Mouse (Mus musculus): ENCODE data around the gene Sbno2.

DNA sequence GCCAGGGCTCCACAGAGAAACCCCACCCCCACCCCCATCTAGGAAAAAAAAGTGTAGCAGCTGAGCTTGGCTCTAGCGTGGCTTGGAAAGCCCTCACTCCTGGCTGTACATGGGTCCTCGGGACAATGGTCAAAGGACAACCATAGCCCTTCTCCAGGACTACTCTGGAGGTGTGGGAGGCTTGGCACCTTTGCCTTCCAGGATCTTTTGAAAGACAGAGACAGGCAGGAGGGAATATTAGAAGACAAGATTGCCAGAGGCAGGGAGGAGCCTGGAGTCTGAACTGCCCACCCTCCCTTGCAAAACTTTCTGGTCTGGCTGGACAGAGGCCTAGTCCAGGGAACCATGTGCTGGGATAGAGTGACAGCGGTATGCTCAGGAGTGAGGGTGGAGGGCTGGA, 10.7 kb downstream of the Sbno2 start:
- TF ChIP-seq POLR2A (IDR thresholded peaks at IDR 0.05; ENCODE audit: borderline replicate concordance, insufficient read depth, low read length) = no peak
- no peak for TF ChIP-seq CTCF (IDR thresholded peaks at IDR 0.05; ENCODE audit: borderline replicate concordance, insufficient read depth, low read depth, low read length)
